Mouse (Mus musculus) hindbrain, embryonic 11.5 days (tissue): ENCODE measurements around the gene Krtap4-2. TPM values are rescaled to one million over a fixed set of nuclear protein-coding genes. Genes with fewer than 3 reads are reported as not detected.
"Not testable (repeated sequence)": the region's sequence is repeated elsewhere in the genome, so short reads cannot be mapped to it uniquely, and the experiment has no call there.

Experiments used
- ATAC-seq: fragments of 200-750 bp; cut with Nextera tagmentation; 2 replicates; pipeline ENCODE4 v1.8.0; 2017; ENCODE audit warnings: mild to moderate bottlenecking, moderate TSS enrichment, moderate library complexity; ENCODE audit not compliant: low FRiP score
- DNase-seq: peaks from one replicate; pipeline ENCODE4 v3.0.0-alpha.2; 2015; ENCODE audit warnings: low spot score
- H3K27ac ChIP-seq: fragments of 300-500 bp; sonication (generic); 2 replicates; pipeline ENCODE4 v1.5.1; 2014; ENCODE audit warnings: mild to moderate bottlenecking, low read depth, low read length
- H3K27me3 ChIP-seq: fragments of 300-500 bp; sonication (generic); 2 replicates; pipeline ENCODE4 v1.6.1; 2014; ENCODE audit warnings: mild to moderate bottlenecking, low read length, moderate library complexity, mixed read lengths; ENCODE audit not compliant: control insufficient read depth, insufficient read depth
- H3K36me3 ChIP-seq: fragments of 300-500 bp; sonication (generic); 2 replicates; pipeline ENCODE4 v1.6.1; 2014; ENCODE audit warnings: mild to moderate bottlenecking, low read length, moderate library complexity, mixed read lengths; ENCODE audit not compliant: control insufficient read depth, insufficient read depth
- H3K4me1 ChIP-seq: fragments of 300-500 bp; sonication (generic); replicated peaks from 2 replicates; pipeline ENCODE4 v1.6.1; 2014; ENCODE audit warnings: low read length, mixed read lengths; ENCODE audit not compliant: control insufficient read depth, insufficient read depth
- H3K4me2 ChIP-seq: fragments of 300-500 bp; sonication (generic); replicated peaks from 2 replicates; pipeline ENCODE4 v1.6.1; 2014; ENCODE audit warnings: mild to moderate bottlenecking, low read depth, low read length
- H3K4me3 ChIP-seq: fragments of 300-500 bp; sonication (generic); 2 replicates; pipeline ENCODE4 v1.5.1; 2014; ENCODE audit warnings: low read depth, low read length
- H3K9ac ChIP-seq: fragments of 300-500 bp; sonication (generic); 2 replicates; pipeline ENCODE4 v1.6.1; 2014; ENCODE audit warnings: low read depth, low read length
- H3K9me3 ChIP-seq: fragments of 300-500 bp; sonication (generic); 2 replicates; pipeline ENCODE4 v1.6.1; 2016; ENCODE audit warnings: low read length; ENCODE audit not compliant: control insufficient read depth
- whole genome bisulfite sequencing: fragments of 180-500 bp; shearing (Covaris S2); extraction: QIAGEN DNeasy Blood & Tissue Kit; methylation state at CpG from one replicate; pipeline ENCODE4 v1.1.7; 2014; 5-methylcytosine and 5-hydroxymethylcytosine counted together
- polyA plus RNA-seq: library from polyadenylated mRNA; unstranded; fragments of >200 nt; fragmentation: Nextera tagmentation; extraction: Ambion mirVana; gene quantifications from 2 replicates; pipeline ENCODE4 v1.2.1, GENCODE M21; 2014

The Krtap4-2 gene
- polyA plus RNA-seq: not detected in 2 replicates

DNA sequence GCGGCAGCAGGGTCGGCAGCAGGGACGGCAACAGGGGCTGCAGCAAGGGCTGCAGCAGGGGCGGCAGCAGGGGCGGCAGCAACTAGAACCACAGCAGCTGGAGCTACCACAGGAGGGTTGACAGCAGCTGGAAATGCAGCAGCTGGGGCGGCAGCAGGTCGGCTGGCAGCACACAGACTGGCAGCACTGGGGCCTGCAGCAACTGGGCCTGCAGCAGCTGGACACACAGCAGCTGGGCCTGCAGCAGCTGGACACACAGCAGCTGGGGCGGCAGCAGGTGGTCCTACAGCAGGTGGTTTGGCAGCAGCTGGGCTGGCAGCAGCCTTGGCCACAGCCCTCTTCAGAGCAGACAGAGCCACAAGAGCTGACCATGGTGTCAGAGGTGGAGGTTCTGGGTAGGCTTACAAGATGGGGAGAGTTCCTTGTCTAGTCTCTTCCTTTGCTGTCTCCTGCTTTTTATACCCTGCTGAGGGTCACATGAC is at the start of gene Krtap4-2:
Gene Krtap4-2, minus strand, starts transcription at position 432 of the 482 bp plus-strand sequence.
- no peak for ATAC-seq
- Histone ChIP-seq H3K4me2 (no peak within 1 kb of the TSS), H3K27me3 (no peaks in the 10 kb centered on the region), H3K27ac (no peak within 1 kb of the TSS), H3K9ac (no peak within 1 kb of the TSS), H3K4me1 (no peaks in the 10 kb centered on the region), H3K9me3 (no peaks in the 10 kb centered on the region), H3K36me3 (no peaks in the 10 kb centered on the region), H3K4me3 (no peak within 1 kb of the TSS)
- no peak for DNase-seq
- 43% methylated on average over 8 of the region's 8 CpGs for WGBS

DNA sequence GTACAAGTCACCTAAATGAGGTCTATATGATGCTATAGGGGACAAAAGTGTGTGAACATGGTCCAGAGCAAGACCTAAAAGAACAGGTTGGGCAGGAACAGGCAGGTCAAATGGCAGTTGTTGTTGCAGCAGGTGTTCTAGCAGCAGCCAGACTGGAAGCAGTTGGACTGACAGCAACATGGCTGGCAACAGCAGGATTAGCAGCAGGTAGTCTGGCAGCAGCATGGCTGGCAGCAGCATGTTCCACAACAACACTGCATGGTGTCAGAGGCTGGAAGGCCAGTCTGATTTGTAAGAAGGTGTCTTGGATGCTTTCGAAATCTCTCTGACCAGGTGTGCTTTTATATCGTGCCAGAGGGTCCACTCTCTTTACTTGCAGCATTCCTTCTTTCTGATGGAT is 48.6 kb upstream of the Krtap4-2 start:
- ATAC-seq (no peak), DNase-seq (no peak)
- Histone ChIP-seq H3K4me2 (no peak overlapping the region), H3K27ac (no peak overlapping the region), H3K9me3 (no peaks in the 10 kb centered on the region), H3K4me3 (no peak overlapping the region), H3K36me3 (no peaks in the 10 kb centered on the region), H3K9ac (no peak overlapping the region), H3K4me1 (no peaks in the 10 kb centered on the region), H3K27me3 (no peaks in the 10 kb centered on the region)
- 85% methylated on average over 2 of the region's 2 CpGs for WGBS

DNA sequence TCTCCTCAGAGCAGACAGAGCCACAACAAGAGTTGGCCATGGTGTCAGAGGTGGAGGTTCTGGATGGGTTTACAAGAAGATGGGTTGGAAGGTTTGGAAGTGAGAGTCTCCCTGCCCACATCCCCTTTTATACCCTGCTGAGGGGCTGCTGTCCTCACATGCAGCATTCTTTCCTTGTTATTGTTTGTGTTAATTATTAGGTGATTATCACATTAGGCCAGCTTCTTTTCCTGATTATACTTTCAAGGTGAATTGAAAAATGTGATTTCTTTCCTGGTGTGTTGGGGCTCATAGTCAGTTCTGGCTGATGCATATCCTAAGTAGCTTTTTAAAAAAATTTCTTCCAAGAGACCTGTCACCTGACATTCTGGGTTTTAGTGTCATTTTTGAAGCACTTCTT is 31.0 kb upstream of the Krtap4-2 start, which contains the start of gene Krtap4-6:
Gene Krtap4-6, minus strand, starts transcription at position 101 of the 400 bp plus-strand sequence.
- ATAC-seq (no peak), DNase-seq (no peak)
- Histone ChIP-seq H3K27me3 (no peaks in the 10 kb centered on the region), H3K4me3 (no peak within 1 kb of the TSS), H3K9me3 (no peaks in the 10 kb centered on the region), H3K4me1 (no peaks in the 10 kb centered on the region), H3K36me3 (no peaks in the 10 kb centered on the region), H3K9ac (no peak within 1 kb of the TSS), H3K4me2 (no peak within 1 kb of the TSS), H3K27ac (no peak within 1 kb of the TSS)

DNA sequence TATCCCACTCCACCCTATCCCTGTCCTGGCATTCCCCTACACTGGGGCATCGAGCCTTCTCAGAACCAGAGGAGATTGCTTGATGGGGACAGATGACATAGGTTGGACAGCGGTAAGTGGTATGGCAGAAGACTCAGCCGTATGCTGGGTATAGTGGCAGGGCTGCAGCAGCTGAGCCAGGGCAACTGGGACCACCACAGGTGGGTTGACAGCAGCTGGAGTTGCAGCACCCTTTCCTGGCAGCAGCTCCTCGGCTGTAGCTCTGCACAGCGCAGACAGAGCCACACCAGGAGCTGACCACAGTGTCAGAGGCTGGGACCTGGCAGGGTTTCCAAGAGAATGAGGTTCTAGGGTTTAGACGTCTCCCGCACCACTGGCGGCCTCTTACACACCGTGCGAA is 27.9 kb upstream of the Krtap4-2 start:
- DNase-seq (no peak), ATAC-seq (no peak)
- H3K27me3 ChIP-seq: no peaks in the 10 kb centered on the region
- 90% methylated on average over 10 of the region's 10 CpGs for WGBS
- H3K4me3 ChIP-seq: no peak overlapping the region
- no peak overlapping the region for H3K9ac ChIP-seq
- no peaks in the 10 kb centered on the region for H3K4me1 ChIP-seq
- no peaks in the 10 kb centered on the region for H3K36me3 ChIP-seq
- no peak overlapping the region for H3K4me2 ChIP-seq
- H3K27ac ChIP-seq: no peak overlapping the region
- no peaks in the 10 kb centered on the region for H3K9me3 ChIP-seq

DNA sequence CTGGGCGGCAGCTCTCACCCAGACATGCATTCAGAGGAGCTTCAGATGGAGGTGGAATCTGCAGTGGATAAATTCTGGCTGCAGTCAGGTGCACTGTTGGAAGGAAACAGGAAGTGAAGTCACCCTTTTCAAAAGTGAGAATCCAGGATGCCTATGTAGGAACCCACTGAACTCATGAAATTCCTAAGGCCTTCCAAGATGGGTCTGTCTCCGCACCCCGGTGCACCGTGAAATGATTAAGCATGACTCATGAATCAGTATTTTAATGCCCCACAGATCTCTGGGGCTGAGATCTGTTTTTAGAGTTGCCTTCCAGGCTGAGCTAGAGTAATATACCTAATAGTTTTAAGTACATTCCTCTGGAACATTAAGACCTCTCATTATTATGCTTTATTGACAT is 24.4 kb upstream of the Krtap4-2 start:
- ATAC-seq: no peak
- Histone ChIP-seq H3K27me3 (no peaks in the 10 kb centered on the region), H3K9me3 (no peaks in the 10 kb centered on the region), H3K27ac (no peak overlapping the region), H3K4me2 (no peak overlapping the region), H3K4me1 (no peaks in the 10 kb centered on the region), H3K36me3 (no peaks in the 10 kb centered on the region), H3K4me3 (no peak overlapping the region), H3K9ac (no peak overlapping the region)
- DNase-seq: no peak
- 88% methylated on average over 4 of the region's 4 CpGs for WGBS

DNA sequence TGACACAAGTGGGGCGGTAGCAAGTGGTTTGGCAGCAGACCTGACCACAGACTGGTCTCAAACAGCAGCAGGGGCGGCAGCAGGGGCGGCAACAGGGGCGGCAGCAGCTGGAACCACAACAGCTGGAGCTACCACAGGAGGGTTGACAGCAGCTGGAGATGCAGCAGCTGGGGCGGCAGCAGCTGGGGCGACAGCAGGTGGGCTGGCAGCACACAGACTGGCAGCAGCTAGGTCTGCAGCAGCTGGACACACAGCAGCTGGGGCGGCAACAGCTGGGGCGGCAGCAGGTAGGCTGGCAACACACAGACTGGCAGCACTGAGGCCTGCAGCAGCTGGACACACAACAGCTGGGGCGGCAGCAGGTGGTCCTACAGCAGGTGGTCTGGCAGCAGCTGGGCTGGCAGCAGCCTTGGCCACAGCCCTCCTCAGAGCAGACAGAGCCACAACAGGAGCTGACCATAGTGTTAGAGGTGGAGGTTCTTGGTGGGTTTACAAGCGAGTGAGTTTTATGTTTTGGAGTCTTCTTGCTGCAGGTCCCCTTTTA is 23.7 kb upstream of the Krtap4-2 start, which contains the start of gene Gm11563:
Gene Gm11563, minus strand, starts transcription at position 494 of the 544 bp plus-strand sequence.
- not testable (repeated sequence) for H3K27me3 ChIP-seq, ATAC-seq, H3K9me3 ChIP-seq, H3K27ac ChIP-seq, H3K9ac ChIP-seq, H3K4me1 ChIP-seq, H3K36me3 ChIP-seq, H3K4me3 ChIP-seq, H3K4me2 ChIP-seq, DNase-seq
- 61% methylated on average over 10 of the region's 10 CpGs for WGBS

DNA sequence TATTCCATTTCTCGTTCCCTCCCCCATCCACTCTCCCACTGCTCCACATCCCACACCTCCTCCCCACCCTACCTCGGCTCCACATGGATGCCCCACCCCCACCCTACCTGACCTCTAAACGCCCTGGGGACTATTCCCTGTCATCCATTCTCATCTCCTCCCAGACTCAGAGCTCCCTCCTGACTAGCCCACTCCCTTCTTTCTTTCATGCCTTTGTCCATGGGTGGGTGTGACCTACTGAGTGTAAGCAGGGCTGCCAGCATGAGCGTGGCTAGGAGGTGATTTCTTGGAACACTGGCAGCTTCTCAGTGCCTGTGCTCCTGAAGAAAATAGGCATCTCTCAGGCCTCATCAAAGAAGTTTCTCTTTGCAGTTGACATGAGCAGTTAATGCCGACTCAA is 22.2 kb upstream of the Krtap4-2 start:
- Histone ChIP-seq H3K4me1 (no peaks in the 10 kb centered on the region), H3K4me3 (no peak overlapping the region), H3K9me3 (no peaks in the 10 kb centered on the region), H3K27me3 (no peaks in the 10 kb centered on the region), H3K36me3 (no peaks in the 10 kb centered on the region), H3K4me2 (no peak overlapping the region), H3K27ac (no peak overlapping the region), H3K9ac (no peak overlapping the region)
- 42% methylated on average over 5 of the region's 5 CpGs for WGBS
- ATAC-seq (no peak), DNase-seq (no peak)

DNA sequence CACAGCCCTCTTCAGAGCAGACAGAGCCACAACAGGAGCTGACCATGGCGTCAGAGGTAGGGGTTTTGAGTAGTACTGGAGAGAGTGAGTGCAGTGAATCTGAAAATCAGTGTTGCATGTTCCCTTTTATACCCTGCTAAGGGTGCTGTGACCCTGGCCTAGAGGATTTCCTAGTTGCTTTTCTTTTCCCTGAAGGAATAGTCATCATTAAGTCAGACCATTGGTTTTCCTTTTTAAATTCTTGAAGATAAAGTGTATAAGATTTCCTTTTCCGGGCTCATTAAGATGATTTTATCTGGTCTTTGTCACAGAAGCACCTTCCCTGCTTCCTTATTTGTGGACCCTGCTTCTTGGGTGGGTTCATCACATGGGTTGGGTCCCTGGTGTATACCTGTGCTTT is 15.3 kb upstream of the Krtap4-2 start, which contains the start of gene Gm11555:
Gene Gm11555, minus strand, starts transcription at position 101 of the 400 bp plus-strand sequence.
- Histone ChIP-seq H3K36me3 (no peaks in the 10 kb centered on the region), H3K27ac (no peak within 1 kb of the TSS), H3K9me3 (no peaks in the 10 kb centered on the region), H3K9ac (no peak within 1 kb of the TSS), H3K4me3 (no peak within 1 kb of the TSS), H3K4me2 (no peak within 1 kb of the TSS), H3K4me1 (no peaks in the 10 kb centered on the region), H3K27me3 (no peaks in the 10 kb centered on the region)
- WGBS: 86% methylated on average over 2 of the region's 2 CpGs
- DNase-seq: no peak
- no peak for ATAC-seq

DNA sequence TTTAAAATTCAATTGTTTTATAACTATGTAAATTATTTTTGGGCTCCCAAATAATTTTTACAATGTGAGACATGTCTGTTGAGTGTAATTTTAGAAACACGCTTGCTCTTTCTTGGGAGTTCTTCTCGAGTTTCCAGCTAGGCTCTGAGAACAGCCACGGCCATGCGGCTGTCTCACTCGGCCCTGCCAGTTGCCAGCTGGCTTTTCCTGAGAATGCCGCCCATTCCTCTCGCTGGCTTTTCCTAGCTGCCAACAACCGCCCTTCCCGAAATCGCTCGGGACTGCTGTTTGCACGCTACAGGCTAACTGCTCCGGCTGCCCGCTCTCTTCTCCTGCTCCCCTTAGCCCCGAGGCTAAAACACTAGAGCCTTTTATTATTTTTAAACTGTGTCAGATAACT is 11.6 kb upstream of the Krtap4-2 start:
- Histone ChIP-seq H3K27me3 (no peaks in the 10 kb centered on the region), H3K27ac (no peak overlapping the region), H3K9me3 (no peaks in the 10 kb centered on the region), H3K4me2 (no peak overlapping the region), H3K36me3 (no peaks in the 10 kb centered on the region), H3K9ac (no peak overlapping the region), H3K4me1 (no peaks in the 10 kb centered on the region), H3K4me3 (no peak overlapping the region)
- 88% methylated on average over 15 of the region's 15 CpGs for WGBS
- no peak for ATAC-seq
- no peak for DNase-seq
